Mouse (Mus musculus): Measurements from ENCODE around the gene Aplp2.

The Aplp2 gene

GRCm38 (mm10) chr9:31122464-31123030 lies 89.1 kb downstream of the Aplp2 start:
- DNase-seq (ENCODE audit: low read depth, low spot score) = no peak

- DNase-seq (ENCODE audit: low read depth, low spot score) = no peak
These were observed 91.1 kb downstream of the Aplp2 start for GRCm38 (mm10) chr9:31120533-31120915.

- DNase-seq (ENCODE audit: low read depth, low spot score) = peak; percentile 84
These were observed 91.6 kb downstream of the Aplp2 start for GRCm38 (mm10) chr9:31119882-31120532.

- peak; percentile 57 for DNase-seq (ENCODE audit: low read depth, low spot score)
These were observed 92.2 kb downstream of the Aplp2 start for GRCm38 (mm10) chr9:31119405-31119804.

GRCm38 (mm10) chr9:31118520-31119298 lies 92.9 kb downstream of the Aplp2 start:
- peak; percentile 88 for DNase-seq (ENCODE audit: low read depth, low spot score)

GRCm38 (mm10) chr9:31117488-31117887 lies 94.1 kb downstream of the Aplp2 start:
- DNase-seq (ENCODE audit: low read depth, low spot score) = peak; percentile 79

- no peak for DNase-seq (ENCODE audit: low read depth, low spot score)
These were observed 94.5 kb downstream of the Aplp2 start for GRCm38 (mm10) chr9:31117088-31117487.

GRCm38 (mm10) chr9:31115586-31115985 lies 96.0 kb downstream of the Aplp2 start:
- DNase-seq (ENCODE audit: low read depth, low spot score) = no peak

- no peak for DNase-seq (ENCODE audit: low read depth, low spot score)
These were observed 103.2 kb downstream of the Aplp2 start for GRCm38 (mm10) chr9:31108464-31108863.

All from ES-CJ7 (cell line).